Mouse (Mus musculus) 416B (cell line): ENCODE results near the gene Ube2e3.

Source experiments
- DNase-seq: peaks from one replicate; pipeline ENCODE4 v3.0.0; 2011; ENCODE audit warnings: low read depth

The Ube2e3 gene

DNA sequence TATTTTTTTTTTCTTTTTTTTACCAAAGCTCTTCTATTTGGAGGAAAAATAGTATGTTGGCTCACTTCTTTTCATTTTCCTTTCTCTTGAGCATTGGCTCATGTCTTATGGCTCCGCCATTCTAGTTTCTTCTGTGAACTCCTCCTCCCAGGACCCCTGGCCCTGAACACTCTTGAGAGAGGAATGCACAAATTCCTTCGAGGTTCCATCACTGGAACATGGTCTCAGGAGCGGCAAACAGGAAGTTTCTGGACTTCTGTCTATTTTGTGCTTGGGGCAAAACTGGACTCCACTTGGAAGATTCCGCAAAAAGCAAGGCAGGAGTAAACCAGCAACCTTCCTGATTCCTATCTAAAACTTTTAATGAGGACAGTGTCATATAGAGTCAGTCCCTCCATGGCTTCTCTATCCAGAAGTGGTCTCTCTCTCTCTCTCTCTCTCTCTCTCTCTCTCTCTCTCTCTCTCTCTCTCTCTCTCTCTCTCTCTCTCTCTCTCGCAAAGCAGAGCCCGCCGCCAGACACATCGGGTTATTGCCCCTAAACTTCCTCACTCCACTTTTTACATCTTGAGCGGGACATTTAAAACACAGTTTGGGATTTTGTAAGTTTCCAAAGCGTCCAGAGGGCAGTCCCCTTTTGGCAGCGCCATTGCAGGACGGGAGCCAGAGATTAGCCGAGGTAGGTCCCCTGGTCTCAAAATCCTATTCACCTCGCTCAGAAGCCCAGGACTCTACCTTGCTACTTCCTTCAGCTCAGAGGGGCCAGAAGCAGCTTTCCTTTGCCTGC is at the start of gene Ube2e3:
Gene Ube2e3 (plus strand): TSS at position 399 of the 785 bp plus-strand sequence.
- DNase-seq: no peak

DNA sequence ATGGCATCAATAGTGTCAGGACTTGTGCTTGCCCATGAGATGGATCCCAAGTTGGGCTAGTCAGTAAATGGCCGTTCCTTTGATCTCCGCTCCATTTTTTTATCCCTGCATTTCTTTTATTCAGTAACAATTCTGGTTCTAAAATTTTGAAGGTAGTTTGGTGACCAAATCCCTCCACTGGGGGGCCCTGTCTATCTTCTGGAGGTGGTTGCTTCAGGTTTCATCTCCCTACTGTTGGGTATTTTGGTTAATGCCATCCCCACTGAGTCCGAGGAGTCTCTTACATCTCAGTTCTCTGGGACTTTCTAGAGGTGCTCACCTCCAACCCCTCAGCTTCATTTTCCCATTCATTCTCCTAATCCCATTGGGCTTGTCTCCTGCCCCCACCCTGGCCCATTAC is 38.0 kb upstream of the Ube2e3 start:
- no peak for DNase-seq

DNA sequence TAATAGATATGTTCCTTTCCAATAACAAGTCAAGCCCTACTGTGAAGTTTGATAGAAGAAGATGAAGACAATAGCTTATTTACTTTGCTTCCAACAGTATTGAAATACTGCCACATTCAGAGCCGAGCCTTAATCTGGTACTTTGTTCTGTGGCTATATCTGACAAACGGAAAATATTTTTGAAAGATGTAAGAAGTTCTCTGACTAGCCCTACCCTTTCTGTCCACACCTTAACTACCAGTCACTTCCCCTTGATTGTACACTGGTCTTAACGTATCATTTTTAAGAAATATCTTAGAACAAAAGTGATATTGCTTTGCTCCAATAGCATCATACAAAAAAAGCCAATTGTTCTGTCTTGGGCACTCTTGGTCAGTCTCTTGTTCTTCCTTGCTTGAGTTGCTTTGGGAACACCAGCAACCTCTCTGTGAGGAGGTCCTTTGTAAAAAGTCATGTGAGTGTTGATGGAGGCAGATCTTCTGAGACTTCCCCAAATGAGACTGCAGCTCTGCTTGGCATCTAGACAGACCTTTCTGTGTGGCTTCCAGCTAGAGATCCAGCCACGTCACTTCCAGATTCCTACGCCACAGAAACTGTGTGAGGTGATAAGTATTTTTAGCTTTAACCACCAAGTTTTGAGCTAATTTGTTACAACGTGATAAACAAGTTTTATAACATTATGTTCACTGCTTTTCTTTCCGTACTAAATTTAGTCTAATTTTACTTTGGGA is 26.3 kb upstream of the Ube2e3 start:
- peak; percentile 57 for DNase-seq

DNA sequence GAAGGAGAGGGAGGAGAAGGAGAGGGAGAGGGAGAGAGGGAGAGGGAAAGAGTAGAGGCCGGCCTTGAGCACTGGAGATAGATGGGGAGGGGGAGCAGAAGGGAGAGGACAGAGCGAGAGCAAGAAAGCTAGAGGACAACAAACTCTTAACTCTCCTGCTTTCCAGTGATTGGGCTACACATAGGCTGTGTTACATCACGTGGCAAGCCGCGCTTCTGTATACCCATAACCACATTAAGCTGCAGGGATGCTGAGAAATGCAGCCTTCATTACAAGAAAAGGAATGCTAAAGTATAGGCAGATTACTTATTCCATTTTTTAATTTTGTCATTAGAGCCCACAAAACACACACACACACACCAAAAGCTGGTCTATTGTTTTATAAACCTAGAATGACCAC is 23.6 kb upstream of the Ube2e3 start:
- no peak for DNase-seq

DNA sequence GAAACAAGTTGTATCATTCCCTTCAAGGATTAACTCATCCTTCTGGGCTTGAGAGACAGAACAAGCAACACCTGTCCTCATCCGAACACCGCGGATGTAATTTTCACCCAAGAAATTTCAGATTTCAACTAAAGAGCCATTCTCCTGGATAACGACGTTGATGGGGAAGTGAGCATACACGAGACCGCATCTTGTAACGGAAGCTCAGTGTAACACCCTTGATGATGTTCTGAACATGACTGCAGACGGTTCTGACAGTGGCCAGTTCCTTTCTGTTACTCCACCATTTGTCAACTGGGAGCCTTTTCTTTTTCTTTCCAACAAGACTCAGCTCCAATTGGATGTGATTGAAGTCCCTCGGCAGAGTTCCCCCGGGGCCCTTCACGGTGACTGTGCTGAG is 22.6 kb upstream of the Ube2e3 start:
- DNase-seq: no peak

DNA sequence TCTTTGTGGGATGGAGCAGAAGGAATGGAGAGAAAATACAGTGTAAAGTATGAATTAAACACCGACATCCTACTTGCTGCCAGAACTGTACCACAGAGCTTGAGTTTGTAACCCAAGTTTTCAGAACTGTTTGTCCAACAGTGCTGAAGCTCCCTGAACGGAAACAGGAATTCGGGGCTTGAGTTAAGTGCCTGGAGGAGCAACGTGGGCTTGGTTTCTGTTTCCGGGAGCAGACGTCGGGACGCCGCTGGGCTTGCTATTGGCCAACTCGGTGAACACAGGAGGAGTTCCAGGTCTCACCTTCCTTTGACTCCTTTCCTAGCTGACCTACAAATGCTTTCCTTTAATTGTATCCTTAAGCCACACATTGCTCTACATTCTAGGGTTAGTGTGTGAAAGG is 22.2 kb upstream of the Ube2e3 start:
- no peak for DNase-seq

DNA sequence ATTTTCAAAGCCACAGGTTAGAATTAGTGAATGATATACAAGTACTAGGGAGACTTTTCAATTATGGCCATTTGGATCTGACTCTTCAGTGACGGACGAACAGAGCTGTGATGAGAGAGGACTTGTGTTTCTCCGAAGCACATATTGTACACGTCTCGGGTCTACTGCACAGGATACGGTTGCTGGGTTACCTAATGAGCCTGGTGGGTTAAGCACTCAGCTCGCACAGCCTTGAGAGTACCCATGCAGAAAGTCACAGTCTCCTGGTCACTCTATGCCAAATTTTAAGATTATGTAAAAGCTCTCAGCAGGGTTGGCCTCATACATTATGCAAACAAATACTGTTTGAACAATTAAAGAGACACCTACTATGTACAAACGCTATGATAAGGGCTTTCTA is 13.6 kb upstream of the Ube2e3 start:
- DNase-seq: no peak

DNA sequence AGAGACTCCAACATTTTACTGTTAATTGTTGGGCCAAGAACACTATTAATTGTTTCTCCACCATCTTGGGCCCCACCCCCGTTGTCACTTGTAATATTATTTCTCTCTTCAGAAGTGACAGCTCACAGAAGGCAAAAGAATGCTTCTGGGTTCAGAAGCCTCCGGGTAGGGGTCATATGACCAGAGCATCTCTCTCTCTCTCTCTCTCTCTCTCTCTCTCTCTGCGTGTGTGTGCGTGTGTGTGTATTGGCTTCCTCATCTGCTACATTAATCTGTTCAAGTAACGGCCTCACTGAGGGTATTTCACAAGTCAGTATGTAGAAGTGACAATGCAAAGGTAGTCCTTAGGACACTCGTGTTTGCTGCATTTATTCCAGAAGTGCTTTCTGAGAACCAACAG is 9.3 kb upstream of the Ube2e3 start:
- DNase-seq: no peak

DNA sequence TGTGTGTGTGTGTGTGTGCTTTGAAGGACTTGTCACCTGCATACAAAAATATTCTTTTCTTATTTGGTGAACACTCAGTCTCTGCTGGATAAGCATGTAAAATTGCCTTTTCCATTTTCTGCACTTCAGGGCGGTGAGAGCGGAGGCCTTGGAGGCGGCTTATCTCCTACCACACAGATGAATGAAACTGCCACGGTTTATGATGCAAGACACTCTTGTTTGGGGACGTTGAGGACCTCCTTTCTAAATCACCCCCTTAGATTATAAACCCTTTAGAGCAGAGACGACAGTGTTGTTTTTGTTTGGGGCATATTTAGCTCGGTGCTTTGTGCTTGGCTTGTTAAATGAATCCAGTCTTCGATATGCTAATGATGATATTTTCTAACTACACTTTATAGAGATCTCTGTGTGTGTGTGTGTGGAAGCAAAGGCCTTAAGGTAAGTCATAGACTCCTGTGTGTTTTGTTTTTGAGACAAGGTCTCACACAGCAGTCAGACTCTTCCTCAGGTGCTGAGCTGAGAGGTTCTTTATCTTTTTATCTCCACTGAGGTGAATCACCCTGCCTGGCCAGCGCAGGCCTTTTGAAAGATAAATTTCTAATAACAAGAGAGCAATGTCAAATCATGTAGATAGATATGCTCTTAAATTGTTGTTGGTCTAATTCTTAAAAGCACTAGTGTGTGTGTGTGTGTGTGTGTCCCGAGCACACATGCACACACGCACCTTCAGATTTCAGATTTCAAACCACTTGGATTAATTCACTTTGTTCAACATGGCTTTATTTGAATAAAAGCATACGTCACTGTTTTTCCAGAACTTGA is 8.4 kb upstream of the Ube2e3 start:
- DNase-seq: no peak

DNA sequence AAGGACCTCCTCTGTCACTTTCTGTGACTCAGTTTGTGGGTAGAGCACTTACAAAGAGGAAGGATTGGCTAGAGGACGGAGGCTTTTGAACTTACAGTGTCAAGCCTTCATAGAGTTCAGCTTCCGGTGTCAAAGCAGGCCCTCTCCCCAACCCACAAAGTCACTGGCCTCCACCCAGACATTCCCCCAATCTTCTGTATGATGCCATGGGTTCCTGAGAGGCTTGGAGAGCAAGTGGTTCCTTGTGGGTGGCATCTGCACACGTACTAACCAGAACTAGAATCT is 7.9 kb upstream of the Ube2e3 start:
- peak; percentile 44 for DNase-seq

DNA sequence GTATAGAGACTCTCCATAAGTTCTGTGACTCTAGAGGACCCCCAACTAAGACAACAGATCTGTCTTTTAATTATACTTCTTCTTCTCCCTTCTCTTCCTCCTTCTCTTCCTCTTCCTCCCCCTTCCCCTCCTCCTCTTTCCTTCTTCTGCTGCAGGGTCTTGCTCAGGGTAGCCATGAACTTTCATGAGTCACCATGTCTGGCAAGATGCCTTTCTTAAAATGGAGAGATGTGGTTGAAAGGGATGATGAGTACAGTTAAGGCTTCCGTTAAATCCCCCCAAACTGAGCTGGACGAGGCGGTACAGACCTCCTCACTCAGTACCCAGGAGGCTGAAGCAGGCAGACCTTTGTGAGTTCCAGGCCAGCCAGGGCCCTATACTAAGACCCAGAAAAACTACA is 3.8 kb upstream of the Ube2e3 start:
- peak; percentile 58 for DNase-seq

DNA sequence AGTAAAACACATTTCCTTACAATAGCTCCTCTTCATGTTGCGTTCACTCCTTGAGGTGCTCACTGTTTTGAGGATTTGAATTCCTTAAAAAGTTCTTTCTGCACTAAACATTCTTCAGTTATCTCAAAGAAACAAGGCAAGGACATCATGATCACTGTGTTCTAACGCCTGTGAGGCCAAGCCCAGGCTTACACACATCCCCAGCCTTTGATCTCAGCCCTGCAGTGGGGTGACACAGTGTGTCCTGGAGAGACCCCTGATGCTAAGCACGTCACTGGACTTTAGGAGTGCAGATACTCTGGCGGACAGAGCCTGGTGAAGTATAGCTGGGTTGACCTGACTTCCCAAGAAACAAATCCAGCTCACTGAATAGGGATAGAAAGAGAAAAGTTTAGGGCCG is 3.1 kb upstream of the Ube2e3 start:
- no peak for DNase-seq

DNA sequence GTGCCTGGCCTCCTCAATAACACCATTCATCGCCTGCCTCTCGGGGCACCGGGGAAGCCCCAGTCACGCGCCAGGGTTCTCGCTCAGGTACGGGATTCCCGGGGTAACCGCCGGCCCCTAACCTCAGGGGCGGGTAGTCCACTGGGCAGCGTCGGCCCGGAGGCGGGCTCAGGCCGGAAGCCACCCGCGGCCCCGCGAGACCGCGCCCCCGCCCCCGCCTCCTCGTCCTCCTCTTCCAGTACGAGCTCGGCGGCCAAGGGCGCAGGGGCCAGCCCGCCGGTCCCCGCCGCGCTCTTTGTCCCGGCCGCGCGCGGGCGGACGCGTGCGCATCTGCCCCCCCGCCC is 559 bp downstream of the Ube2e3 start:
- DNase-seq: peak; percentile 80

DNA sequence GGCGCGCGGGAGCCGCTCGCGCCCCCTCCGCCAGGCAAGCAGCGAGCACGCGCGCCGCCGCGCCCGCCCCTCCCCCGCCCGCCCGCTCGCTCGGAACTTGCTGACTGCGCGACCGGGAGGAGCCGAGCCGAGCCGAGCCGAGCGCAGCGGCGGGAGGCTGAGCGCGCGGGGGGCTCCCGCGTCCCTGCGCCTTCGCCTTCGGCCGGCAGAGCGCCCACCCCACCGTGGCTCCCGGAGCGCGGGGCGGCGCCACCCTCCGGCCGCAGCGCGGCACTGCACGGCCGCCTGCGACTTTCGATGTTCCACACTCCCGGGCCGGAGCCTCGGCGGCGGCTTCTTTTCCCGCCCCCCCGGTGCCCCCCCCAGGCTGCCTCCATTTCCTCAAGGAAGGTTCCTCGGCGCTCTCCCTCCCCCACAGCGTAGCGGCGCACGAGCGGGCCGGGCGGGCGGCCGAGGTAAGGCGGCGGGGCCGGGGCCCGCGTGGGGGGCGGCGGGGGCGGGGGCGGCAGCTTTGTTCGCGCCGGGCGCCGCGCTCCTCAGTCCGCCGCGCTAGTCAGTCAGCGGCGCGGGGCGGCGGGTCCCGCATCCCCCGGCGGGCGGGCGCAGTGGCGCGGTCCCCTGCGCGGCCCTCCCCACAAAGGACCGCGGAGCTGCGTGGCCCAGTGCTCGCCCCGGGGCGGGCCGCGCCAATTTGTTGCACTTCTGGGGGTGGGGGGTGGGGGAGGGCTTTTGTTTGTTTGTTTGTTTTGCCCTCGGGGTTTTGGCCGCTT is 1.2 kb downstream of the Ube2e3 start:
- DNase-seq: peak; percentile 68

DNA sequence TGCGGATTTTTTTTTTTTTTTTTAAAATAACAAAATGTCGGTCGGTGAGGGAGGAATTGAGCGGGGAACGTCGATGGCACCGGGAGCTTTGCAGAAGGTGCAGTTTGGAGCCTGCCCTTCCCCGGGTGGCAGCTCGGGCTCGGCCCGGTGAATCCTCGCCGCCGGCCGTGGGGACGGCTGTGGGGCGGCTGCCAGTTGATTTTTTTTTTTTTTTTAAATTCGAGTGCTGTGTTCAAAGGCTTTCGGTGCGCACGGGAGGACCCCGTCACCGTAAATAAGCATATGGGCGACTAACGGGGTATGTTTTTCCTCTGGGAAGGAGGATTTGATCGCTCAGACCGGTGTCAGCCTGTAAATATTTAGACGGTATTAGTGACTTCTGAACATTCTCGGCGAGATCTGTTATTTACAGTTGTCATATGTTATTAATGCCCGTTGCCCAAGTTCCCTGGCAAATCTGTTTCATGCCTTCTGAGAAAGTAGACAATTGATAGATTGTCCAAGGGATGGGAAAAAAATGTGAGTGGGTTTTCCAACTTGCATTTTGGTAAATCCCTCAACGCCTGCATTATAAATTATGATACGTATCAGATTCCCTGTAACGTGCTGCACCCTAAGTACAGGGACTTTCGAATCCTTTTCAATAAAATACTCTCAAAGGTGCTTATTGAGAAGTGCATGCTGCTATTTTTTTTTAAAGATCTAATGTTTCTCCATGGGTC is 2.0 kb downstream of the Ube2e3 start:
- peak; percentile 22 for DNase-seq

DNA sequence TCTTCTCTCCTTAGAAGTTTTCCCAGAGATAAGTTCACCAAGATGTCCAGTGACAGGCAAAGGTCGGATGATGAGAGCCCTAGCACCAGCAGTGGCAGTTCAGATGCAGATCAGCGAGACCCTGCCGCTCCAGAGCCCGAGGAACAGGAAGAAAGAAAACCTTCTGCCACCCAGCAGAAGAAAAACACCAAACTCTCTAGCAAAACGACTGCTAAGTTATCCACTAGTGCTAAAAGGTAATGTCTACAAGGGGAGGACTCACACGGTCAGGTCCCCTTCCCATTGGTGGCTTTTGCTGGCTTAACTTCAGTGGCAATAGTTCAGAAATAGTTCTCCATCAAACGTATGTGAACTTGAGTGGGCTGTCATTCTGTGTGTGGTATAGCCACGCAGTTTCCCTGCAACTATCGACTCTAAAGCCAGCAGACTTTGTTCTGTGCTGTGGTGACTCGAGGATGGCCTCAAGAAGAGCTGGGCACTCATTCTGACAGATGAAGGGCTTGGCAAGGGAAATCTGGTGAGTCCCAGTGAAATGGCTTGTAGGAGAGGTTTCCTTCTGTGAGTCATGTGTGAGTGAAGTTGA is 2.6 kb downstream of the Ube2e3 start:
- peak; percentile 38 for DNase-seq

DNA sequence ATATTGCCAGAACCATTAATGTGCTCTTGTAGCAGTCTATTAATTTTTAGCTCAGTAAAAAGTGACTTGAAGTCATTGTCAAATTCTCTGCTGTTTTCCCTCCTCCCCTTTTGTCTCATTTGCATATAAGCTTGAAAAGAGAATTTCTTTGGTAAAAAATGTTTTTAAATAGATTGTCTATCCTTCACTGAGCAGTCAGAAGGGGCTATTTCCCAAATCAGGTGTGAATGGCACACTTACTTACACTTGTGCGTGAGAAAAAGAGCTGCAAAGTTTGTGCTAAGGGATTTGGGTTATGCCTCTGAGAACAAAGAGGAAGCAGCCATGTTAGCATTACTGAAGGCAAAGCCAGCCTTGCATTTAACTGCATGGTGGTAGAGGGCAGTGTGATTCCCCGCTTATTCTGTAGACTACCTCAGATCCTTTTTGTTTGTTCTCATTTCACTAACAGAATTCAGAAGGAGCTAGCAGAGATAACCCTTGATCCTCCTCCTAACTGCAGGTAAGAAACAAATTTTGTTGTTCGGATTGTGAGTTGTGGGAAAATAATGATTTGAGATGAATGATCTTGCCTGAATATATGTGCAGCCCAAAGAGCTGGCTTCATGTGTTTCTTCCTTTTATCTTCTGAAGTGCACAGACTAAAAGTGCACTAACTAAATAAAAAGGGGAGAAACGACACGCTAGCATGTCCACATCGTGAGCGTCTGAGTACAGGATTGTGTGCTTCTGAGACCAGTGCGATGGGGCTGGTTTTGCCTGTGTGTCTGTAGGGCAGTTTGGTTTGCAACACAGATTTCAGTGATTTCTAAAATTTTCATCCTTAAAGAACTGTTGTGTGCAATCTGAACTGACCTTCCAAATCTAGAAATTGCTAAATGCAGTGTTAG is 4.3 kb downstream of the Ube2e3 start:
- peak; percentile 64 for DNase-seq

DNA sequence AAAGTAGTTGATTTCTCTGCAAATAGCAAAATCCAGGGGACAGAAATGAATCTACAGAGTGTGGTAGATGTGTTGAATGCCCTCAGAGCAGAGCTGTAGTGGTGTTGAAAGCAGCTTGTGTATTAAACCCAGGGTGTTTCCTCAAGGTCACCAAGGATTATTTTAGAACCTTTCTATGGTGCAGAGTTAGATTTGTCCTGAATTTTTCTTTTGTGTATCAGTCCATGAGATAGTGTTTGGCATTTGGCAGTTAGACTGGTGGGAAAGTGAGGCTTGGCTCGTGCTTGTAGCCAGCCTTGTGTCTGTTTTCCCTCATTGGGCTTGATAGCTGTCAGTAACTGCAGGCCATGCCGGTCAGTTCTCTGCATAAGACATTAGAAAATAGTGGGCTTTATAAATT is 6.0 kb downstream of the Ube2e3 start:
- peak; percentile 21 for DNase-seq

DNA sequence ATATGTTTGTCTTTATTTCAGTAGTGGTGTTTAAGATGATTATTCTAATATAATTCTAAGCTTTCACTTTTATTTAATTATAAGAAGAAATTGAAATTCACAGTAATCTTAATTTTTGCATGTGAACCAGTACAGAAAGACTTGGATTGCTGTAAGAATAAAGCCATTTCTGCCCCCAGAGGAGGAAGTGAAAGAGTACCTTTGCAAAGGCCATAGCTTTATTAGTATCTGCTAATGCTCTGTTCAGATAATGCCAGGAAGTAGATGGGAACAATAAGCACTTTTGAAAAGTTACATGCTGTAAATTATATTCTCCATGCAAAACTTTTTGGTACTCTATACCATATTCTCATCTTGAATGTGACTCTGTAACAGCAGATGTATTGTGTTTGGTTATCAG is 8.1 kb downstream of the Ube2e3 start:
- no peak for DNase-seq

DNA sequence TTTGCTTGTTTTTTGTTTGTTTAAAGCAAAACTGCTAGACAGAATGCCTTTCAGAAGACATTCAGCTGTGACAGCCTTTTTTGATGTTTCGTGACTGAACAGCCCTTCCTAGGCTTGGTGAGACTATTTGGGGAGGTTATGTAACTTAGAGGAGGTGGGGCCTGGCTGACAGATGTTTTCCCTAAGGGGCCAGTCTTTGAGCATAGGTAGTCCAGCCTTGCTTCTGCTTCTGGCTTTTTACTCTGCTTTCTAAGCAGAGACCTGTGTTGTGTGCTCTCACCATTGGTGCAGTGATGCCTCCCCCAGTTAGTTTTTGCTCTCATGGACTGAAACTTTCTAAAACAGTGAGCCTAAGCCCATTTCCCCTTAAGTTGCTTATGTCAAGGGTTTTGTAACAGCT is 14.1 kb downstream of the Ube2e3 start:
- no peak for DNase-seq
